ENCODE assay signal across 9 mouse cellular contexts in the genomic region with DNA sequence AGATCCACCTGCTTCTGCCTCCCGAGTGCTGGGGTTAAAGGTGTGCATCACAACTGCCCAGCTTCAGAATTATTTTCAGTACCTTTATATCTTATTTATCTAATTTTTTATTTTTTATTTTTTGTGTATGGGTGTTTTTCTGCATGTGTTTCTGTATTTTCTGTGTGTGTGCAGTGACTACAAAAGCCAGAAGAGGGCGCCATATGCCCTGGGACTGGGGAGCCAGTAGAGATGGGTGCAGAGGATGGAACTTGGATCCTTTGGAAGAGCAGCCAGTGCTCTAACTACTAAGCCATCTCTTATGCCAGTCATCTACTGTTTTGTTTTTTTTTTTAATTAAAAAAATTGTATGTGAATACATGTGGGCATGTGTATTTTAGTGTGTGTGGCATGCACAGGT. TPM values are rescaled to one million over a fixed set of nuclear protein-coding genes. Genes with fewer than 3 reads are reported as not detected.
DNase-seq lines count a peak whose midpoint lies in the region; ATAC-seq and TF ChIP-seq lines count a peak whose summit lies in the region.
"Had no signal": no experiment of that assay in that cellular context is flagged by ENCODE, and none has a peak within 500 bp of the region (broad histone marks: within the 10 kb centered on the region; RNA-seq: fewer than 3 reads in every experiment).

No protein-coding gene starts in this region.

- WGBS in kidney, embryonic 14.5 days = 73% methylated on average over 2 of the region's 2 CpGs

- H3K9ac ChIP-seq in kidney, embryonic 14.5 days (ENCODE audit: low read depth, low read length) = no peak overlapping the region
- H3K9ac ChIP-seq: heart, embryonic 13.5 days had no signal

- no peak overlapping the region for H3K4me3 ChIP-seq in kidney, embryonic 14.5 days (ENCODE audit: low read length)
- no peak overlapping the region for H3K4me3 ChIP-seq in E14TG2a.4 (replicated peaks; ENCODE audit: low read length)
- H3K4me3 ChIP-seq: heart, embryonic 13.5 days had no signal

- DNase-seq in kidney, adult 9 months = peak; percentile 34
- DNase-seq in ZHBTc4 (ENCODE audit: low read depth, low spot score) = peak; percentile 55
- DNase-seq in lung, postnatal 36 days = peak; percentile 26
- DNase-seq in cerebellum, adult 11-12 months = no peak
- DNase-seq in layer of hippocampus, adult 9-11 months = no peak

- no peak for ATAC-seq in kidney, embryonic 14.5 days (ENCODE audit: low FRiP score, low TSS enrichment)
- ATAC-seq in inflammation-experienced regulatory T-cells, adult 6 months = no peak

- H3K4me2 ChIP-seq in kidney, embryonic 14.5 days (replicated peaks; ENCODE audit: low read depth, low read length) = no peak overlapping the region
- H3K4me2 ChIP-seq: heart, embryonic 13.5 days had no signal

- H3K27ac ChIP-seq in kidney, embryonic 14.5 days (ENCODE audit: low read depth, low read length) = no peak overlapping the region
- H3K27ac ChIP-seq: heart, embryonic 13.5 days had no signal

- H3K27me3 ChIP-seq in kidney, embryonic 14.5 days (ENCODE audit: control insufficient read depth, insufficient read depth, low read length) = no peaks in the 10 kb centered on the region
- no peaks in the 10 kb centered on the region for H3K27me3 ChIP-seq in E14TG2a.4 (ENCODE audit: insufficient read depth, low read length)
- H3K27me3 ChIP-seq: heart, embryonic 13.5 days had no signal

- no peaks in the 10 kb centered on the region for H3K9me3 ChIP-seq in kidney, embryonic 14.5 days (ENCODE audit: control insufficient read depth, low read length)
- no peaks in the 10 kb centered on the region for H3K9me3 ChIP-seq in E14TG2a.4 (ENCODE audit: low read length)
- H3K9me3 ChIP-seq: heart, embryonic 13.5 days had no signal

- H3K36me3 ChIP-seq in kidney, embryonic 14.5 days (ENCODE audit: control insufficient read depth, insufficient read depth, low read length) = peaks cover 5% of the 10 kb centered on the region; the same call in 1 of the 2 replicates
- no peaks in the 10 kb centered on the region for H3K36me3 ChIP-seq in E14TG2a.4 (ENCODE audit: insufficient read depth, low read length)

- H3K4me1 ChIP-seq in kidney, embryonic 14.5 days (ENCODE audit: control insufficient read depth, insufficient read depth, low read length) = no peaks in the 10 kb centered on the region
- no peaks in the 10 kb centered on the region for H3K4me1 ChIP-seq in E14TG2a.4 (replicated peaks; ENCODE audit: low read depth, low read length)

- peak; percentile 92 for TF ChIP-seq CTCF in E14TG2a.4 (conservative IDR thresholded peaks at IDR 0.05; ENCODE audit: low read length)

RNA-seq across cellular contexts. Expression of gene Klc2, which starts 46.0 kb away (rescaled TPM):
- 15.4 and 24.5 TPM in 2 replicates for polyA plus RNA-seq in kidney, embryonic 14.5 days (2014; fragmentation: Nextera tagmentation; extraction: Ambion mirVana)
- polyA plus RNA-seq in inflammation-experienced regulatory T-cells, adult 6 months (2017; shearing (Covaris generic)) = 1 to 10 TPM; 4.4 to 5.0 (median 4.7) TPM

RNA-seq across cellular contexts. Expression of gene Rab1b, which starts 57.5 kb away (rescaled TPM):
- 273 and 286 TPM in 2 replicates for polyA plus RNA-seq in kidney, embryonic 14.5 days (2014; fragmentation: Nextera tagmentation; extraction: Ambion mirVana)
- polyA plus RNA-seq in inflammation-experienced regulatory T-cells, adult 6 months (2017; shearing (Covaris generic)) = 100 to 1,000 TPM in 2 of 3 experiments, 10 to 100 TPM in 1; 83.1 to 152 (median 102) TPM

Comparison
In these comparisons a context has a peak if more than half of its experiments do, and no peak if none do; other contexts are left out.
1. DNase-seq: peak in kidney, adult 9 months (single experiment), ZHBTc4 (single experiment) and lung, postnatal 36 days (single experiment); none in cerebellum, adult 11-12 months (single experiment) and layer of hippocampus, adult 9-11 months (single experiment).